ENCODE assay signal across 14 mouse cellular contexts in the genomic region with DNA sequence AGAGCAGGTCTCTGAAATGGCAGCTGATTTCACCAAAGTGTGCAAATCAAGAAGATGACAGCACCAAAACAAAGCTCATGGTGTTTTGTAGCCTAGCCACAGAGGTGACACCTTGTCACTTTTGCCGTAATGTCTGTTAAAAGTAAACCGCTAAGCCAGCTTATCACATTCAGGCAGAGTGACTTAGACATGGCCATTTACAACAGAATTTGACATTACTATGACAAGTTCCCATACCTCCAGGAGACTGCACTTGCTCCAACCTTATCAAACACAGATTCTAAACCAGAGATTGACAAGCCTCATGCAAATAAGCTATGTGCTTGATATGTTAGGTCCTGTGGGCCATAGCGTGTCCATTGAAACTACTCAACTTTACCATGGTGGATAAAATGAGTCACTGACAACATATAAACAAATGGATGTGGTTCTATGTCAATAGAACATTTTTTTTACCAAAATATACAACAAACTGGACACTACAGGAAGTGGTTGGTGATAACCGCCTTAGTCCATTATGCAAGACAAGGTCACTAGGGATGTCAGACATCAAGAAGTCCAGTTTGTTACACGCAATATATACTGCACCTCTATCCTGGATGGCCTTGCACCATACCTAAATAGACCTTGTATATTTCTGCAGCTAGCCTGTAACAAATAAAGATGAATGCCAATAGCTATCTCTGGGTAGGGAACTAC.
"Had no signal": no experiment of that assay in that cellular context is flagged by ENCODE, and none has a peak within 500 bp of the region (broad histone marks: within the 10 kb centered on the region; RNA-seq: fewer than 3 reads in every experiment).

No protein-coding gene starts in this region.

- H3K27me3 ChIP-seq: limb, embryonic 15.5 days; midbrain, embryonic 15.5 days had no signal

- H3K9ac ChIP-seq: limb, embryonic 15.5 days; liver, embryonic 15.5 days; lung, embryonic 14.5 days; midbrain, embryonic 15.5 days had no signal

- DNase-seq: kidney, adult 11 months; kidney, adult 9 months; kidney, postnatal 36 days; layer of hippocampus, adult 9-11 months; layer of hippocampus, postnatal 36 days; lung, embryonic 14.5 days; lung, postnatal 10 days; thymus, adult 18-20 months; thymus, postnatal 14 days had no signal

- H3K9me3 ChIP-seq: limb, embryonic 15.5 days; liver, embryonic 15.5 days; midbrain, embryonic 15.5 days had no signal

- H3K36me3 ChIP-seq: limb, embryonic 15.5 days; liver, embryonic 15.5 days; midbrain, embryonic 15.5 days had no signal

- H3K4me3 ChIP-seq: limb, embryonic 15.5 days; liver, embryonic 15.5 days; midbrain, embryonic 15.5 days had no signal

- ATAC-seq: midbrain, embryonic 15.5 days had no signal

- H3K4me2 ChIP-seq: limb, embryonic 15.5 days; liver, embryonic 15.5 days; lung, embryonic 14.5 days; midbrain, embryonic 11.5 days; midbrain, embryonic 15.5 days had no signal

- H3K27ac ChIP-seq: kidney, postnatal 0 days; limb, embryonic 15.5 days; liver, embryonic 15.5 days; midbrain, embryonic 15.5 days had no signal
